Mouse (Mus musculus) heart, embryonic 10.5 days (tissue): ENCODE measurements around the gene Alkbh4. TPM values are rescaled to one million over a fixed set of nuclear protein-coding genes. Genes with fewer than 3 reads are reported as not detected.

Experiments
- DNase-seq: peaks from one replicate; pipeline ENCODE4 v3.0.0-alpha.2; 2017; ENCODE audit warnings: low spot score
- H3K27ac ChIP-seq: fragments of 300-500 bp; sonication (generic); 2 replicates; pipeline ENCODE4 v1.5.1; 2016; ENCODE audit warnings: mild to moderate bottlenecking
- H3K27me3 ChIP-seq: fragments of 300-500 bp; sonication (generic); 2 replicates; pipeline ENCODE4 v1.6.1; 2016; ENCODE audit warnings: mild to moderate bottlenecking; ENCODE audit not compliant: poor library complexity, insufficient read depth, severe bottlenecking
- H3K36me3 ChIP-seq: fragments of 300-500 bp; sonication (generic); 2 replicates; pipeline ENCODE4 v1.6.1; 2016; ENCODE audit warnings: mild to moderate bottlenecking, moderate library complexity
- H3K4me1 ChIP-seq: fragments of 300-500 bp; sonication (generic); 2 replicates; pipeline ENCODE4 v1.6.1; 2016; ENCODE audit warnings: mild to moderate bottlenecking
- H3K4me3 ChIP-seq: fragments of 300-500 bp; sonication (generic); 2 replicates; pipeline ENCODE4 v1.5.1; 2016; ENCODE audit warnings: mild to moderate bottlenecking, moderate library complexity
- H3K9me3 ChIP-seq: fragments of 300-500 bp; sonication (generic); 2 replicates; pipeline ENCODE4 v1.6.1; 2016; ENCODE audit warnings: mild to moderate bottlenecking, moderate library complexity
- WGBS: fragments of 180-500 bp; shearing (Covaris S2); methylation state at CpG from one replicate; pipeline ENCODE4 v1.1.7; 2016; 5-methylcytosine and 5-hydroxymethylcytosine counted together
- microRNA-seq: library from miRNA; unstranded; fragments of <30 nt; microRNA quantifications from one replicate; pipeline ENCODE4, GENCODE M21; 2017
- polyA plus RNA-seq: library from polyadenylated mRNA; unstranded; fragments of >200 nt; fragmentation: Nextera tagmentation; extraction: Ambion mirVana; gene quantifications from 2 replicates; pipeline ENCODE4 v1.2.1, GENCODE M21; 2016

The Alkbh4 gene
- polyA plus RNA-seq, 1 experiment from 2014 or later: 21.7 TPM

DNA sequence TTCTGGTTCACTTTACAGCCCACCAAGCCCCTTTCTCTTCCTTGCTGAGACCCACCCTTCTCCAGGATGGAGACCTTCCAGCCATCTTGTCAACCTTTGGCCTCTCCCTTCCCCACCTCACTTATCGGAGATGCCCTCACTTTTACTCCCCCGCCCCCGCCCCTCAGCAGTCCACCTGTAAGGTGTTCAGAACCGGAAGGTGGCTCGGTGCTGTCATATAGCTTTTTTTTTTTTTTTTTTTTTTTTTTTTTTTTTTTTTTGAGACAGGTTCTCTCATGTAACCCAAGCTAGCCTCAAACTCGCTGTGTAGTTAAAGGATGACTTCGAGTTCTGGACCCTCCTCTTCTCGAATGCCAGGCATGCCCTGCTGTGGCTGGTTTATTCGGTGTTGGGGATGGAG, 37.0 kb downstream of the Alkbh4 start:
- whole genome bisulfite sequencing: 72% methylated on average over 9 of the region's 9 CpGs
- Histone ChIP-seq H3K9me3 (peaks cover 3% of the 10 kb centered on the region; the same call in 1 of the 2 replicates), H3K4me1 (peaks cover 25% of the 10 kb centered on the region), H3K27me3 (0 out of 2 replicates have a peak, but pooled peaks cover 9% of the 10 kb centered on the region), H3K36me3 (peaks cover 10% of the 10 kb centered on the region), H3K27ac (no peak overlapping the region), H3K4me3 (no peak overlapping the region)
- DNase-seq: no peak

DNA sequence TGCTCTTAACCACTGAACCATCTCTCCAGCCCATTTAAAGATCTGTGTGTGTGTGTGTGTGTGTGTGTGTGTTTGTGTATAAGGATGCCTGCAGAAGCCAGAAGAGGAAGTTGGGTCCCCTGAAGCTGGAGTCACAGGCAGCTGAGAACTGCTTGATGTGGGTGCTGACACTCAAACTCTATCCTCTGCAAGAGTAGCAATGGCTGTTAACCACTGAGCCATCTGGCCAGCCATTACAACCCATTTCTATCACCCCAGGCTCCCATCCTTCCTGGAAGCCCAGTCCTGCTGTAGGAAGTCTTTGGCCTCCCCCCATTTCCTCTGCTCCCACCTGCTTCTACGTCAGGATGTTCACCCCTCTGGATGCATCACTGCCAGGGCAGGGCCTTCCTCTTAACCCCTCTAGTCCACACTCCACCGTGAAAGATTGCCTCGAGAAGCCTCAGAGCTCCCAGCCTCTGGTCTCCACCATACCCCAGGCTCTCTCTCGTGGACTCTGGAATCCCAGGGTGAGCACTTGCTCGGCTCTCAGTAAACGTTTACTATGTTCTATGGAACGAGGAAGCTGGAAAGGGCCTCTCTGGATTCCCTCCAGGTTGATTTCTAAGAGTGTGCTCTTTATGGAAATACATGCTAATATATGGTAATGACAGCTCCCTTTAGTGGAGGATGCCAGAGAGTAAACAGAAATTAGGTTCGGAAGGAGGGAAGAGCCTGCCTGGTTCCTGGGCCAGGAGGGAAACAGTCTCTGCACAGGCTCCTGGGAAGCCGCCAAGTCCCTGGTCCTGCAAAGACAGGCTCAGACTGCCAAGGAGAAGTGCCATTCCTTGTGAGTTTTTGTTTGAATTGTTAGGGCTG, 37.9 kb downstream of the Alkbh4 start:
- H3K9me3 ChIP-seq: no peaks in the 10 kb centered on the region
- H3K4me1 ChIP-seq: peaks cover 25% of the 10 kb centered on the region
- H3K27me3 ChIP-seq: 0 out of 2 replicates have a peak, but pooled peaks cover 9% of the 10 kb centered on the region
- no peak overlapping the region for H3K4me3 ChIP-seq
- WGBS: 52% methylated on average over 9 of the region's 9 CpGs
- no peak for DNase-seq
- H3K27ac ChIP-seq: no peak overlapping the region
- peaks cover 19% of the 10 kb centered on the region for H3K36me3 ChIP-seq

DNA sequence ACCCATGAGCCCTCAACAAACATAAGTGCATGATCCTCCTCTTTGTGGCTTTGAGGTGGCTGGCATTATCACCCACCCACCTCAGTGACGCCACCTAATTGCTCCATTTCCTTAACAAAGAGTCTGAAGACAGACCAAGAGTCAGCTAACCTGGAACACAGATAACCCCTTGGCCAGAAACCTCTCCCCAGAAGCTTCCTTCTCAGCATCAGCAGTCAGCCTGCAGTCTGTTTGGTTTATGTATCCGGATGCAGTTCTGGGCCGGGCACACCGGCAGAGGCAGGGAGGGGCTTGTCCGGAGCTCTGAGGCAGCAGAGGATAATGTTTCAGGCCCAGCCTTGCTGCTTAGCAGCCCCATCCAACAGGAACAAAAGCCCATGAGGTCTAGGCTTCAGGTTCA, 43.6 kb downstream of the Alkbh4 start:
- no peaks in the 10 kb centered on the region for H3K27me3 ChIP-seq
- H3K36me3 ChIP-seq: peaks cover 72% of the 10 kb centered on the region
- DNase-seq: no peak
- 84% methylated on average over 5 of the region's 5 CpGs for WGBS
- no peak overlapping the region for H3K27ac ChIP-seq
- H3K4me1 ChIP-seq: peaks cover 7% of the 10 kb centered on the region; the same call in 1 of the 2 replicates
- no peaks in the 10 kb centered on the region for H3K9me3 ChIP-seq
- no peak overlapping the region for H3K4me3 ChIP-seq

DNA sequence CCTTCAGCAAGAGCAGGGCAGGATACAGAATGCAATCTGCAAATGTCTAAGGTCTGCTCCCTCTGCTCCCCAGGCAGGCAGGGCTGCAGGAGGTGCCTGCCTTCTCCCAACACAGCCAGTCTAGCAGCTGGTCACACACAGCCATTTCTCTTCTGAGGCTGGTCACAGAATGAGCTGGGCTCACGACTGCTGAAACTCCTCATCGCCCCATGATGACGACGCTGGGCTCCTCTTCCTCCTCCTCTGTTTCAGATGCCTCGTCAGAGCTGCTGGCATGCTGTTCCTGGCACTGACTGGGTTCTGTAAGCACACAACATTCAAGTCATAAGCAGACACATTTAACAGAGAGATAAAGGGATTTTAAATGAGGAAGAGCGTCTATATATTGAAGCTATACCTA, 45.3 kb downstream of the Alkbh4 start:
- H3K36me3 ChIP-seq: peaks cover 87% of the 10 kb centered on the region
- peaks cover 7% of the 10 kb centered on the region; the same call in 1 of the 2 replicates for H3K4me1 ChIP-seq
- H3K4me3 ChIP-seq: no peak overlapping the region
- WGBS: 88% methylated on average over 6 of the region's 6 CpGs
- DNase-seq: no peak
- no peaks in the 10 kb centered on the region for H3K9me3 ChIP-seq
- no peaks in the 10 kb centered on the region for H3K27me3 ChIP-seq
- H3K27ac ChIP-seq: no peak overlapping the region

DNA sequence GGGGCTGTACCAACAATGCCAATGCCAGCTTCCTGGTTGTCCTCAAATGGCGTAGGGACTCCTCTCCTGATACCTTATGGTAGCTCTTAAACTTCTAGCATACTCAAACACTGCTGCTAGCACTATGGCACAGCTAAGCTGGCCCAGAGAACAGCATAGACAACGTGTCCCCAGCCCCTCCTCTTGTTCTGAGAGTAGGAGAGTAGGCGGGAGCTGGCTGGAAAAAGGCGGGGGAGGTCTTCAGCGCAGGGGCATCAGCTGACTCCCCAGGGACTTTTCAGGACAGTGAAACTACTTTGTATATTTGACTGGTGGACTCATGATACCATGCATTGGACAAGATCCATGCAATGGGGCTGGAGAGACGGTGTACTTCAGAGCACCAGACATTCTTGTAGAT, 46.1 kb downstream of the Alkbh4 start:
- H3K4me3 ChIP-seq: no peak overlapping the region
- H3K36me3 ChIP-seq: peaks cover 94% of the 10 kb centered on the region
- no peak for DNase-seq
- H3K27me3 ChIP-seq: no peaks in the 10 kb centered on the region
- H3K27ac ChIP-seq: no peak overlapping the region
- H3K9me3 ChIP-seq: no peaks in the 10 kb centered on the region
- WGBS: 90% methylated on average over 6 of the region's 6 CpGs
- H3K4me1 ChIP-seq: peaks cover 4% of the 10 kb centered on the region; the same call in 1 of the 2 replicates

DNA sequence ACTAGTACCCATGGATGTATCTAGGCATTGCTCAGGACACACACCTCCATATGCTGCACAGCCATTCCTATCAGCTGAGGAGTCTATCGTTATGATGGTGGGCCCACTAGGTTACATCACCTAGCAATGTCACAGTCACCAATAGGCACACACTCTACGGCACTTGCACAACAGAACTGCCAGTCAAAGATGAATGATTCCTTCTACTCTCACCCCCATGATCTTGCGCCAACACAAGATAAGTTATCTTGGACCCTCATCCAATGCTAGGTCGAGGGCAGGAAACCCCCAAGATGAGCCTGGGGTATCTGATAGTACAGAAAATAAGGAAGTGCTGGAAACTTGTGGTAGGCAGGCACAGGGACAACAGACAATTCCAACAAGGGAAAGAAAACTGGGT, 46.9 kb downstream of the Alkbh4 start:
- peaks cover 91% of the 10 kb centered on the region for H3K36me3 ChIP-seq
- H3K4me1 ChIP-seq: no peaks in the 10 kb centered on the region
- H3K9me3 ChIP-seq: no peaks in the 10 kb centered on the region
- no peak overlapping the region for H3K4me3 ChIP-seq
- DNase-seq: no peak
- no peaks in the 10 kb centered on the region for H3K27me3 ChIP-seq
- 75% methylated on average over 4 of the region's 4 CpGs for WGBS
- no peak overlapping the region for H3K27ac ChIP-seq

DNA sequence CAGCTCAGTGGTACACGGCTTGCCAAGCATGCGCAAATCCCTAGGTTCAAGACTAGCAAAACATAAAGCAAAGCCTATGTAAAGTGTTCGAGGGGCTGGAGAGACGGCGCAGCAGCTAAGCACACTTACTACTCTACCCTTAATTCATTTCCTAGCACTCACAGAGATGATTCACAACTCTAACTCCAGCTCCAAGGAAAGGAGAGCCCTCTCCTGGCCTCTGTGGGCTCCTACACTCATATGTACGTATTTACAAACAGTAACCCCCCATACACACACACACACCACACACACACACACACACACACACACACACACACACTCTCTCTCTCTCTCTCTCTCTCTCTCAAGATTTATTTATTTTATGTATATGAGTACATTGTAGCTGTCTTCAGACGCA, 47.8 kb downstream of the Alkbh4 start:
- Histone ChIP-seq H3K36me3 (peaks cover 91% of the 10 kb centered on the region), H3K27me3 (no peaks in the 10 kb centered on the region)
- 90% methylated on average over 7 of the region's 7 CpGs for WGBS

DNA sequence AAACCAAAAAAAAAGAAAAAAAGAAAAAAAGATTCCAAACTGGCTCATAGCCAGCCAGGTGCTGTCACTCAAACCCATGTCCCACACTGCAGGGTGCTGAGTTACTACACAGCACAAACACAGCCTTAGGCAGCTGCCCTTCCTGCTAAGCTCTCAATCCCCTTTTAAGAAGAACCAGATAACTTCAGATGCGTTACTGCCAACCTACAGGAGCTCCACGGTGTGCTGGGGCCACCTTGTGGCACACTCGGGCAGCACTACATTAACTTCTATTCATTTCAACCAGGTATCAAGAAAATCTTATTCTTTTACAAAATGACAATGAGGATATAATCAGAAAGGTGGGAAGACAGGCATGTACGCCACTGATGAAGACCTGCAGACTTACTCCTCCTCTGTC, 50.8 kb downstream of the Alkbh4 start:
- Histone ChIP-seq H3K27ac (no peak overlapping the region; the same call in 1 of the 2 replicates), H3K27me3 (no peaks in the 10 kb centered on the region), H3K4me3 (no peak overlapping the region), H3K36me3 (peaks cover 89% of the 10 kb centered on the region), H3K4me1 (no peaks in the 10 kb centered on the region), H3K9me3 (no peaks in the 10 kb centered on the region)
- 47% methylated on average over 4 of the region's 4 CpGs for WGBS
- DNase-seq: no peak

More for the DNA sequence above, 47.8 kb downstream of the Alkbh4 start:
- no peak for DNase-seq
- no peak overlapping the region for H3K4me3 ChIP-seq
- no peaks in the 10 kb centered on the region for H3K4me1 ChIP-seq
- no peak overlapping the region for H3K27ac ChIP-seq
- no peaks in the 10 kb centered on the region for H3K9me3 ChIP-seq

Small RNAs within 50 kb of the gene (microRNA-seq; reads per million reads assigned to microRNA genes)
- not detected for gene Mir7035

Other genes with a start within 250 kb of the Alkbh4 start
- 655 and 948 TPM in 2 replicates for gene Hspb1, start 248.2 kb upstream of the Alkbh4 start, polyA plus RNA-seq
- gene Ywhag, start 201.5 kb upstream of the Alkbh4 start, polyA plus RNA-seq: 202 and 227 TPM in 2 replicates
- 2.3 and 5.2 TPM in 2 replicates for gene Ssc4d, start 161.6 kb upstream of the Alkbh4 start, polyA plus RNA-seq
- gene Zp3, start 156.0 kb upstream of the Alkbh4 start, polyA plus RNA-seq: not detected in 2 replicates
- gene Dtx2, start 141.3 kb upstream of the Alkbh4 start, polyA plus RNA-seq: 36.0 and 37.6 TPM in 2 replicates
- gene Upk3b, start 97.7 kb upstream of the Alkbh4 start, polyA plus RNA-seq: 78.3 and 81.2 TPM in 2 replicates
- gene Upk3bl, start 81.7 kb upstream of the Alkbh4 start, polyA plus RNA-seq: 0.87 and 2.6 TPM in 2 replicates
- gene Rasa4, start 52.2 kb upstream of the Alkbh4 start, polyA plus RNA-seq: 0.54 and 2.0 TPM in 2 replicates
- 180 and 217 TPM in 2 replicates for gene Polr2j, start 19.5 kb upstream of the Alkbh4 start, polyA plus RNA-seq
- 31.5 and 42.2 TPM in 2 replicates for gene Lrwd1, start 72 bp upstream of the Alkbh4 start, polyA plus RNA-seq
- 2.2 and 3.3 TPM in 2 replicates for gene Orai2, start 34.6 kb downstream of the Alkbh4 start, polyA plus RNA-seq
- 49.2 and 56.1 TPM in 2 replicates for gene Prkrip1, start 62.8 kb downstream of the Alkbh4 start, polyA plus RNA-seq
- 1.7 and 4.9 TPM in 2 replicates for gene Sh2b2, start 110.4 kb downstream of the Alkbh4 start, polyA plus RNA-seq